Mouse (Mus musculus): ENCODE results near the gene Pla2g15. TPM values are rescaled to one million over a fixed set of nuclear protein-coding genes. Genes with fewer than 3 reads are reported as not detected.
A peak's percentile ranks its signal among the peaks of the same experiment; 100 is the strongest.

Pla2g15 gene
- polyA plus RNA-seq, 1 experiment from 2014 or later, result 7.7 TPM

DNA sequence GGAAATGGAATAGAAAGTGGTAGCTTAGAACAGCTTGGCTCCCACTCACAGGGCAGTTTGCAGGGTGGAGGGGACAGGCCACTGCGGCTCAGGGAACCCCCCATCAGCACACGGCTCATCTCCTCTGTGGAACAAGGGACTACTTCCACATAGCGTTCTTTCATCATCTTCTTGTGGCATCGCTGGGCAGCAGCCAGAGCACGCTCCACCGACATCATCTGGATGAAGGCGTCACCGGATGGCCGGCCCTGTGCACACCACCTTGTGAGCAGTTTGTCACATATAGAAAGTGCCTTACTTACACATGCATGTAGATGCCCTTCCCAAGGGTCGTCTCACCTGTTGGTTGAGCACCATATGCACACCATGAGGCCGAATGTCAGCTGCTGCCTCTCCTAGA is 17.8 kb upstream of the Pla2g15 start:
- peaks cover 11% of the 10 kb centered on the region for H3K4me1 ChIP-seq (ENCODE audit: insufficient read depth)
- TF ChIP-seq EP300 (IDR thresholded peaks at IDR 0.05; ENCODE audit: low read depth) (no peak), CTCF (IDR thresholded peaks at IDR 0.05; ENCODE audit: low read depth) (no peak)
- no peaks in the 10 kb centered on the region for H3K9me3 ChIP-seq (ENCODE audit: low read length)
- ATAC-seq, result no peak
- peaks cover 57% of the 10 kb centered on the region for H3K36me3 ChIP-seq (replicated peaks; ENCODE audit: insufficient read depth, low read length)
- no peak overlapping the region for H3K4me2 ChIP-seq (ENCODE audit: low read depth, low read length)
- peaks cover 30% of the 10 kb centered on the region for H3K27me3 ChIP-seq (ENCODE audit: insufficient read depth, low read length)
- no peak overlapping the region for H3K27ac ChIP-seq (ENCODE audit: low read depth)
- no peak overlapping the region for H3K9ac ChIP-seq (replicated peaks)
- WGBS (ENCODE audit: insufficient replicate concordance), result 78% methylated on average over 11 of the region's 11 CpGs
- DNase-seq, result no peak
- H3K4me3 ChIP-seq (ENCODE audit: low read depth, low read length), result no peak overlapping the region

DNA sequence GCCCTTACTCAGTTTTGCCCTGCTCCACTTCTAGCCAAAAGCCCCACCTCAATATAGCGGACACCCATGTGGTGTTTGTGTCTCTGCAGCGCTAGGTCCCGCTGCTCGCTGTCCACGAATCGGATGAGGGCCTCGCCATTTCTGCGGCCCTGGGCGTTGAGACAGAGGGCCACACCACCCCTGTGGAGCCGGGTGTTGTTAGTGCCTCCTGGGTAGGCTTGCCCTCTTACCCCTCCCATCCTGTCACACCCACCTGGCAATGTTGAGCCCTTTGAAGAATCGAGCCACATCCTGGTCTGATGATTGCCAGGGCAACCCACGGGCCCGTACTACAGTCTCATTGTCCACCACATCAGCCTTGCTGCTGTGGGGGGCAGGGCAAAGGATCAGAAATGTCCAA is 16.7 kb upstream of the Pla2g15 start:
- Histone ChIP-seq H3K4me3 (ENCODE audit: low read depth, low read length) (no peak overlapping the region), H3K4me1 (ENCODE audit: insufficient read depth) (peaks cover 14% of the 10 kb centered on the region), H3K27ac (ENCODE audit: low read depth) (no peak overlapping the region), H3K4me2 (ENCODE audit: low read depth, low read length) (no peak overlapping the region), H3K27me3 (ENCODE audit: insufficient read depth, low read length) (peaks cover 41% of the 10 kb centered on the region), H3K9me3 (ENCODE audit: low read length) (no peaks in the 10 kb centered on the region), H3K9ac (replicated peaks) (no peak overlapping the region), H3K36me3 (replicated peaks; ENCODE audit: insufficient read depth, low read length) (peaks cover 45% of the 10 kb centered on the region)
- no peak for ATAC-seq
- TF ChIP-seq CTCF (IDR thresholded peaks at IDR 0.05; ENCODE audit: low read depth) (no peak), EP300 (IDR thresholded peaks at IDR 0.05; ENCODE audit: low read depth) (no peak)
- WGBS (ENCODE audit: insufficient replicate concordance), result 71% methylated on average over 13 of the region's 13 CpGs
- DNase-seq, result no peak

DNA sequence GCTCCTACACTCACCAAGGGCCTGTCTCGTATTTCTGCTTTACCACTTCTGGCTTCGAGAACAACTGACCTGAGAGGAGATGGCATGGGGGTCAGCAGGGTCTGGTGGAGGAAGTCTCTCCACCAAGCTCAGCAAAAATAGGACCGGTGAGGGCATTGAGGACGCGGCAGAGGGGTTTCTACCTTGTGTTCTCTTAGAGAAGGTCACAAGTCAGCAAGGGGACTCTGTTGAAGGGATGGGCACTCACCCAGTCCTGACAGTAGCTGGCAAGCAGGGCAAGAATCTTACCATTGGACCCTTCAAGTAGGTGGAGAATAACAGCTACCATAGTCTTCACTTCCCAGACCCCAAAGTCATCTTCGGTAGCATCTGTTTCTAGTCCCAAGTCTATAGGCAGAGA is 16.3 kb upstream of the Pla2g15 start:
- peak overlapping the region; percentile 86 for H3K27ac ChIP-seq (ENCODE audit: low read depth)
- peaks cover 41% of the 10 kb centered on the region for H3K27me3 ChIP-seq (ENCODE audit: insufficient read depth, low read length)

GRCm38 (mm10) chr8:106134751-106135571 is 15.2 kb upstream of the Pla2g15 start:
- H3K36me3 ChIP-seq (replicated peaks; ENCODE audit: insufficient read depth, low read length), result peaks cover 32% of the 10 kb centered on the region
- TF ChIP-seq EP300 (IDR thresholded peaks at IDR 0.05; ENCODE audit: low read depth), result peak; percentile 87
- no peak for TF ChIP-seq CTCF (IDR thresholded peaks at IDR 0.05; ENCODE audit: low read depth)
- peaks cover 41% of the 10 kb centered on the region for H3K27me3 ChIP-seq (ENCODE audit: insufficient read depth, low read length)

More for the DNA sequence above, 16.3 kb upstream of the Pla2g15 start:
- 74% methylated on average over 6 of the region's 6 CpGs for WGBS (ENCODE audit: insufficient replicate concordance)
- Histone ChIP-seq H3K36me3 (replicated peaks; ENCODE audit: insufficient read depth, low read length) (peaks cover 41% of the 10 kb centered on the region), H3K4me1 (ENCODE audit: insufficient read depth) (peaks cover 14% of the 10 kb centered on the region), H3K4me3 (ENCODE audit: low read depth, low read length) (no peak overlapping the region; the same call in 1 of the 2 replicates), H3K9me3 (ENCODE audit: low read length) (no peaks in the 10 kb centered on the region), H3K4me2 (ENCODE audit: low read depth, low read length) (peak overlapping the region; percentile 49; the same call in 1 of the 2 replicates), H3K9ac (replicated peaks) (no peak overlapping the region)
- no peak for TF ChIP-seq EP300 (IDR thresholded peaks at IDR 0.05; ENCODE audit: low read depth)
- no peak for TF ChIP-seq CTCF (IDR thresholded peaks at IDR 0.05; ENCODE audit: low read depth)
- ATAC-seq (no peak), DNase-seq (no peak)

GRCm38 (mm10) chr8:106135672-106136071 is 14.5 kb upstream of the Pla2g15 start:
- peaks cover 14% of the 10 kb centered on the region for H3K4me1 ChIP-seq (ENCODE audit: insufficient read depth)
- peak overlapping the region; percentile 96 for H3K27ac ChIP-seq (ENCODE audit: low read depth)
- no peak for TF ChIP-seq EP300 (IDR thresholded peaks at IDR 0.05; ENCODE audit: low read depth)
- no peak for TF ChIP-seq CTCF (IDR thresholded peaks at IDR 0.05; ENCODE audit: low read depth)
- no peaks in the 10 kb centered on the region for H3K9me3 ChIP-seq (ENCODE audit: low read length)
- 8% methylated on average over 19 of the region's 19 CpGs for WGBS (ENCODE audit: insufficient replicate concordance)
- H3K27me3 ChIP-seq (ENCODE audit: insufficient read depth, low read length), result peaks cover 41% of the 10 kb centered on the region
- H3K9ac ChIP-seq (replicated peaks), result peak overlapping the region; percentile 86
- H3K4me3 ChIP-seq (ENCODE audit: low read depth, low read length), result peak overlapping the region; percentile 69
- peak overlapping the region; percentile 82 for H3K4me2 ChIP-seq (ENCODE audit: low read depth, low read length)
- ATAC-seq, result peak; percentile 50
- DNase-seq, result peak; percentile 67
- peaks cover 29% of the 10 kb centered on the region for H3K36me3 ChIP-seq (replicated peaks; ENCODE audit: insufficient read depth, low read length)

More at GRCm38 (mm10) chr8:106134751-106135571, 15.2 kb upstream of the Pla2g15 start:
- H3K27ac ChIP-seq (ENCODE audit: low read depth), result peak overlapping the region; percentile 96
- DNase-seq (peak; percentile 86), ATAC-seq (peak; percentile 79)
- H3K9me3 ChIP-seq (ENCODE audit: low read length), result no peaks in the 10 kb centered on the region
- peaks cover 14% of the 10 kb centered on the region for H3K4me1 ChIP-seq (ENCODE audit: insufficient read depth)
- 26% methylated on average over 14 of the region's 14 CpGs for WGBS (ENCODE audit: insufficient replicate concordance)
- peak overlapping the region; percentile 69 for H3K4me3 ChIP-seq (ENCODE audit: low read depth, low read length)
- peak overlapping the region; percentile 49 for H3K4me2 ChIP-seq (ENCODE audit: low read depth, low read length)
- peak overlapping the region; percentile 86 for H3K9ac ChIP-seq (replicated peaks)

All from liver, postnatal 0 days (tissue).